8 mouse cellular contexts compared by ENCODE assay signal in the genomic region with DNA sequence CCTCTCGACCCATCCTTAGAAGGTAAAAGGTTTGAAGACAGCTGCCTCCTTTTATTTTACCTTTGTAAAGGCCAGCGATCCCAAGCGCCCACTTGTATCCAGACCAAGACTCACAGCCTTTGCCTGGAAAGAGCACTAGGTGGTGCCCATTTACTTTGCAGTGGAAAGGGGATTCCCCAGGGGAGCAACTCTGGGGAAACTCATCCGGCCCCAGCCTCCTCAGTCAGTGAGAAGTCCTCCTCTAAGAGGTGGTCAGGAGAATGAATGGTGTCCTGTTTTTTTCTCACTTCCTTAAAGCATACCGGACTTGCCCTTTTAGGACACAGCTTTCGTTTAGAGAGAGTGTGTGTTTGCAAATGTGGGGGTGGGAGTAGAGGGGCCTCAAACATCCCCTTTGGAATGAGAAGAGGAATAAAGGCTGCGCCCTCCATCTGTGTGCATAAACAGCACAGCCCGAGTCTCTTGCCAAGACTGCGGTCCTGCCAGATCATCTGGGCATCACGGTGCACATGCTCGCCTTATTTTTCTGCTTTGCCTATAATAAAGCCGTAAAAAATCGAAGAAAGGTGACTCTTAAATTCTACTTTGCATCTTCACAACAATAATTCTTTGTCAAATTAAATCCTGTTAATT. TPM values are rescaled to one million over a fixed set of nuclear protein-coding genes. Genes with fewer than 3 reads are reported as not detected.
A peak's percentile ranks its signal among the peaks of the same experiment; 100 is the strongest.
DNase-seq lines count a peak whose midpoint lies in the region; ATAC-seq lines count a peak whose summit lies in the region.

No protein-coding gene starts in this region.

- H3K27me3 ChIP-seq in hindbrain, embryonic 12.5 days: no peaks in the 10 kb centered on the region
- H3K27me3 ChIP-seq in limb, embryonic 15.5 days: 0 out of 2 replicates have a peak, but pooled peaks cover 4% of the 10 kb centered on the region

- peak overlapping the region; percentile 36; the same call in 1 of the 2 replicates for H3K27ac ChIP-seq in hindbrain, embryonic 12.5 days
- H3K27ac ChIP-seq in limb, embryonic 15.5 days: no peak overlapping the region

- H3K9me3 ChIP-seq in hindbrain, embryonic 12.5 days (replicated peaks): no peaks in the 10 kb centered on the region
- no peaks in the 10 kb centered on the region for H3K9me3 ChIP-seq in limb, embryonic 15.5 days

- H3K4me3 ChIP-seq in hindbrain, embryonic 12.5 days: no peak overlapping the region
- no peak overlapping the region for H3K4me3 ChIP-seq in limb, embryonic 15.5 days

- WGBS in hindbrain, embryonic 12.5 days: 12% methylated on average over 13 of the region's 13 CpGs
- WGBS in limb, embryonic 15.5 days: 14% methylated on average over 13 of the region's 13 CpGs

- peak; percentile 91 for ATAC-seq in hindbrain, embryonic 12.5 days (ENCODE audit: low FRiP score)
- 0 out of 2 replicates have a peak, but pooled peaks have one; percentile 35 for ATAC-seq in limb, embryonic 15.5 days (ENCODE audit: insufficient number of reproducible peaks, low FRiP score, low TSS enrichment, low read depth)

- intact Hi-C loops in left cerebral cortex, postnatal 36 days (cut with DNase I): no loop called here

- no peaks in the 10 kb centered on the region for H3K36me3 ChIP-seq in hindbrain, embryonic 12.5 days
- H3K36me3 ChIP-seq in limb, embryonic 15.5 days: no peaks in the 10 kb centered on the region

- peak overlapping the region; percentile 40 for H3K4me2 ChIP-seq in hindbrain, embryonic 12.5 days (replicated peaks)
- H3K4me2 ChIP-seq in limb, embryonic 15.5 days: peak overlapping the region; percentile 32

- H3K4me1 ChIP-seq in hindbrain, embryonic 12.5 days: peaks cover 13% of the 10 kb centered on the region
- H3K4me1 ChIP-seq in limb, embryonic 15.5 days: 0 out of 2 replicates have a peak, but pooled peaks cover 4% of the 10 kb centered on the region

- DNase-seq in left cerebral cortex, postnatal 36 days (ENCODE audit: low spot score in 2 of 2): peak; percentile 4
- DNase-seq in left cerebral cortex, adult 9 months (ENCODE audit: low spot score in 2 of 2): no peak
- DNase-seq in cerebellum, postnatal 14 days: peak; percentile 75 to 76
- DNase-seq in frontal cortex, postnatal 10 days (ENCODE audit: low spot score in 2 of 2): peak; percentile 3 to 30
- DNase-seq in neural tube, embryonic 10.5 days (ENCODE audit: extremely low spot score, low spot score): peak; percentile 71
- DNase-seq in c-Kit-positive CD71-positive TER-119-positive erythroid progenitor cells, embryonic 14.5 days (ENCODE audit: low spot score): no peak

- H3K9ac ChIP-seq in hindbrain, embryonic 12.5 days: no peak overlapping the region
- no peak overlapping the region for H3K9ac ChIP-seq in limb, embryonic 15.5 days

RNA-seq across cellular contexts. Expression of a gene that starts 57.5 kb away (rescaled TPM):
- 1 to 10 TPM; 6.7 to 7.0 TPM for total RNA-seq in left cerebral cortex, postnatal 36 days (2021)
- 13.0 and 15.0 TPM in 2 replicates for polyA plus RNA-seq in hindbrain, embryonic 12.5 days (2016; fragmentation: Nextera tagmentation; extraction: Ambion mirVana)
- polyA plus RNA-seq in limb, embryonic 15.5 days (2015; fragmentation: Nextera tagmentation; extraction: Ambion mirVana): 7.8 and 8.4 TPM in 2 replicates

Comparison
In these comparisons a context has a peak if more than half of its experiments do, and no peak if none do; other contexts are left out.
1. DNase-seq: peak in left cerebral cortex, postnatal 36 days (2 of 2), cerebellum, postnatal 14 days (2 of 2), frontal cortex, postnatal 10 days (2 of 2) and neural tube, embryonic 10.5 days (single experiment); none in left cerebral cortex, adult 9 months (0 of 2) and c-Kit-positive CD71-positive TER-119-positive erythroid progenitor cells, embryonic 14.5 days (single experiment).